Mouse (Mus musculus) midbrain, embryonic 15.5 days (tissue): ENCODE measurements around the gene Palm. TPM values are rescaled to one million over a fixed set of nuclear protein-coding genes. Genes with fewer than 3 reads are reported as not detected.
A peak's percentile ranks its signal among the peaks of the same experiment; 100 is the strongest.

Experiments used
- ATAC-seq: fragments of 200-750 bp; cut with Nextera tagmentation; replicated peaks from 2 replicates; pipeline ENCODE4 v1.8.0; 2017; ENCODE audit warnings: moderate TSS enrichment
- H3K27ac ChIP-seq: fragments of 300-500 bp; sonication (generic); 2 replicates; pipeline ENCODE4 v1.5.1; 2015; ENCODE audit warnings: mild to moderate bottlenecking, inconsistent platforms
- H3K27me3 ChIP-seq: fragments of 300-500 bp; sonication (generic); replicated peaks from 2 replicates; pipeline ENCODE4 v1.6.1; 2015; ENCODE audit warnings: inconsistent platforms
- H3K36me3 ChIP-seq: fragments of 300-500 bp; sonication (generic); replicated peaks from 2 replicates; pipeline ENCODE4 v1.6.1; 2015; ENCODE audit warnings: inconsistent platforms
- H3K4me1 ChIP-seq: fragments of 300-500 bp; sonication (generic); 2 replicates; pipeline ENCODE4 v1.6.1; 2015; ENCODE audit warnings: inconsistent platforms
- H3K4me2 ChIP-seq: fragments of 300-500 bp; sonication (generic); 2 replicates; pipeline ENCODE4 v1.6.1; 2015; ENCODE audit warnings: inconsistent platforms, mild to moderate bottlenecking, moderate library complexity
- H3K4me3 ChIP-seq: fragments of 300-500 bp; sonication (generic); 2 replicates; pipeline ENCODE4 v1.5.1; 2015; ENCODE audit warnings: mild to moderate bottlenecking, inconsistent platforms
- H3K9ac ChIP-seq: fragments of 300-500 bp; sonication (generic); 2 replicates; pipeline ENCODE4 v1.6.1; 2015; ENCODE audit warnings: mild to moderate bottlenecking, inconsistent platforms
- H3K9me3 ChIP-seq: fragments of 300-500 bp; sonication (generic); 2 replicates; pipeline ENCODE4 v1.6.1; 2016; ENCODE audit warnings: inconsistent platforms
- WGBS: fragments of 180-500 bp; shearing (Covaris S2); methylation state at CpG from one replicate; pipeline ENCODE4 v1.1.7; 2015; ENCODE audit warnings: mixed read lengths; 5-methylcytosine and 5-hydroxymethylcytosine counted together
- microRNA-seq: library from miRNA; unstranded; fragments of <30 nt; microRNA quantifications from one replicate; pipeline ENCODE4, GENCODE M21; 2016
- polyA plus RNA-seq: library from polyadenylated mRNA; unstranded; fragments of >200 nt; fragmentation: Nextera tagmentation; extraction: Ambion mirVana; gene quantifications from 2 replicates; pipeline ENCODE4 v1.2.1, GENCODE M21; 2015

Gene Palm
- polyA plus RNA-seq, 1 experiment from 2014 or later, result 348 TPM

DNA sequence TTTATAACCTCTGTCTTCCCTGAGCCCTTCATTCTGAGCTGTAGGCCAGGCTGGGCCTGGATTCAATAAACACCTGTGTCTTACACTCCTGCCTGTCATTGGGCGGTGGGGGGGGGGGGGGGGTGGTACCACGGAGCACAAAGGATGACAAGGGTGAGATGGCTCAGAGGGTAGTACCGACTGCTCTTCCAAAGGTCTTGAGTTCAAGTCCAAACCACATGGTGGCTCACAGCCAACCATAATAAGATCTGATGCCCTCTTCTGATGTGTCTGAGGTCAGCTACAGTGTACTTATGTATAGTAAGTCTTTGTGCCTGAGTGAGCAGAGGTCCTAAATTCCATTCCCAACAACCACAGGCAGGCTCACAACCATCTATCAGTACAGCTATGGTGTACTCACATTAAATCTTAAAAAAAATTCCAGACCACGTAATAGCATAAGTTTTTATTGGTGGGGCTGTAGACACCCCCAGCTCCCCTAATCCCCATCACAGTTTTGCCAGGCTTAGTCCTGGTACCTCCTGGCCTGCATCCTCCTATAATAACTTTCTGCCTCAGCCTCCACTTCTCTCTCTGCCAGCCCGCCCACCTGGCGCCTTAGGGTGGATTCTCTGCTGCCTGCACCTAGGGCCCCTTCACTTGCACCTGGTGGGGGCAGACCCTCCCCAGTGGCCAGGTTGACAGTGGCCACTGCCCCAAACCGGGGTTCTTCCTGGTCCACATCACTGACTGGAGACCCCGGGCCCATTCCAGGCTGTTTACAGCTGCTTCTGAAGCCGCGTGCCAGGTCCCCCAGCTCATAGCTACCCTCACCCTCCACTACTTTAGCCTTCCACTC lies 71.2 kb downstream of the Palm start:
- peaks cover 30% of the 10 kb centered on the region for H3K4me1 ChIP-seq
- WGBS, result 57% methylated on average over 10 of the region's 10 CpGs
- peak; percentile 15; the same call in 1 of the 2 replicates for ATAC-seq

DNA sequence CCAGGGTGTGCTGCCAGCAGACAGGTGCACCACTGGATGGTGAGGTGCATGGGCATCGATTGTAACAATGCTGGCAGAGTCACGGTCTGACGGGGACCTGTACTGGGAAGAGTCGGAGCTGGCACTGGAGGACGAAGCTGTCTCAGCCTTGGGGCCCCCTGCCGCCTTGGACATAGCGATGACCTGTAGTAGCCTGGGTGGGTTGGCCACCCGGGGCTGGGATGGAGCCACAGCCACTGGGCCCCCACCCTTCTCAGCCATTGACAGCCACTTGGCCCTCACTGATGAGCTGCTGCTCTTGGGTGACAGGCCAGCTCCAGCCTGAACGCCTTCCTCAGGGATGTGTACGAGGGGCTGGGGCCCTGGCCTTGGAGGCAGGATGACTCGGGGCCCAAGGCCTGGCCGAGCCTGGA lies 71.8 kb downstream of the Palm start:
- Histone ChIP-seq H3K9me3 (no peaks in the 10 kb centered on the region), H3K4me3 (no peak overlapping the region), H3K27ac (peak overlapping the region; percentile 43; the same call in 1 of the 2 replicates), H3K36me3 (peaks cover 54% of the 10 kb centered on the region), H3K4me1 (peaks cover 36% of the 10 kb centered on the region), H3K4me2 (no peak overlapping the region), H3K9ac (no peak overlapping the region), H3K27me3 (no peaks in the 10 kb centered on the region)
- WGBS, result 65% methylated on average over 12 of the region's 12 CpGs
- ATAC-seq, result 0 out of 2 replicates have a peak, but pooled peaks have one; percentile 11

More for the DNA sequence above, 71.2 kb downstream of the Palm start:
- H3K27me3 ChIP-seq, result no peaks in the 10 kb centered on the region
- H3K36me3 ChIP-seq, result peaks cover 60% of the 10 kb centered on the region
- no peaks in the 10 kb centered on the region for H3K9me3 ChIP-seq
- H3K9ac ChIP-seq, result no peak overlapping the region
- no peak overlapping the region for H3K4me2 ChIP-seq
- H3K27ac ChIP-seq, result 0 out of 2 replicates have a peak overlapping the region, but pooled peaks have one; percentile 43
- H3K4me3 ChIP-seq, result no peak overlapping the region

- no peaks in the 10 kb centered on the region for H3K9me3 ChIP-seq
- H3K4me2 ChIP-seq, result no peak overlapping the region
- H3K9ac ChIP-seq, result no peak overlapping the region
- 71% methylated on average over 19 of the region's 19 CpGs for WGBS
- peak overlapping the region; percentile 43; the same call in 1 of the 2 replicates for H3K27ac ChIP-seq
- no peak overlapping the region for H3K4me3 ChIP-seq
- H3K27me3 ChIP-seq, result no peaks in the 10 kb centered on the region
- no peak for ATAC-seq
- peaks cover 47% of the 10 kb centered on the region for H3K36me3 ChIP-seq
- peaks cover 36% of the 10 kb centered on the region for H3K4me1 ChIP-seq
Observed at GRCm38 (mm10) chr10:79865801-79866295, 72.5 kb downstream of the Palm start.

GRCm38 (mm10) chr10:79866601-79867000 lies 73.2 kb downstream of the Palm start:
- Histone ChIP-seq H3K9me3 (no peaks in the 10 kb centered on the region), H3K4me1 (peaks cover 43% of the 10 kb centered on the region)

More at GRCm38 (mm10) chr10:79866601-79867000, 73.2 kb downstream of the Palm start:
- Histone ChIP-seq H3K27me3 (no peaks in the 10 kb centered on the region), H3K4me3 (no peak overlapping the region), H3K4me2 (no peak overlapping the region), H3K9ac (no peak overlapping the region), H3K27ac (no peak overlapping the region), H3K36me3 (peaks cover 39% of the 10 kb centered on the region)
- ATAC-seq, result no peak
- 83% methylated on average over 11 of the region's 11 CpGs for WGBS

Small RNA genes within 50 kb of the gene (microRNA-seq; reads per million reads assigned to microRNA genes)
- gene Mir6910, result not detected

Other genes starting within 250 kb of the Palm start
- 70.4 and 72.5 TPM in 2 replicates for gene Mier2, start 238.4 kb upstream of the Palm start, polyA plus RNA-seq
- not detected in 2 replicates for gene Theg, start 206.2 kb upstream of the Palm start, polyA plus RNA-seq
- gene C2cd4c, start 179.5 kb upstream of the Palm start, polyA plus RNA-seq, result 0.49 and 0.95 TPM in 2 replicates
- 27.9 and 30.1 TPM in 2 replicates for gene Shc2, start 155.7 kb upstream of the Palm start, polyA plus RNA-seq
- 0.41 and 0.44 TPM in 2 replicates for gene Odf3l2, start 147.8 kb upstream of the Palm start, polyA plus RNA-seq
- 0.79 and 1.1 TPM in 2 replicates for gene Madcam1, start 129.0 kb upstream of the Palm start, polyA plus RNA-seq
- 99.8 and 105 TPM in 2 replicates for gene Tpgs1, start 124.2 kb upstream of the Palm start, polyA plus RNA-seq
- gene Cdc34, start 111.4 kb upstream of the Palm start, polyA plus RNA-seq, result 88.8 and 91.6 TPM in 2 replicates
- gene Gzmm, start 104.6 kb upstream of the Palm start, polyA plus RNA-seq, result 1.7 and 2.2 TPM in 2 replicates
- gene Bsg, start 89.1 kb upstream of the Palm start, polyA plus RNA-seq, result 819 and 876 TPM in 2 replicates
- 1.3 and 1.7 TPM in 2 replicates for gene Hcn2, start 76.9 kb upstream of the Palm start, polyA plus RNA-seq
- 48.3 and 50.6 TPM in 2 replicates for gene Polrmt, start 47.0 kb upstream of the Palm start, polyA plus RNA-seq
- 1.4 and 1.6 TPM in 2 replicates for gene Fgf22, start 38.5 kb upstream of the Palm start, polyA plus RNA-seq
- 109 and 117 TPM in 2 replicates for gene Rnf126, start 26.6 kb upstream of the Palm start, polyA plus RNA-seq
- gene Fstl3, start 16.3 kb upstream of the Palm start, polyA plus RNA-seq, result 1.9 and 2.0 TPM in 2 replicates
- gene Prss57, start 2.6 kb upstream of the Palm start, polyA plus RNA-seq, result 0.17 TPM in 1 of 2 replicates, not detected in the other
- 0.23 and 0.85 TPM in 2 replicates for gene Misp, start 27.4 kb downstream of the Palm start, polyA plus RNA-seq
- 72.7 and 79.4 TPM in 2 replicates for gene Ptbp1, start 60.9 kb downstream of the Palm start, polyA plus RNA-seq
- 12.2 and 13.3 TPM in 2 replicates for gene Prtn3, start 80.9 kb downstream of the Palm start, polyA plus RNA-seq
- gene Plppr3, start 81.1 kb downstream of the Palm start, polyA plus RNA-seq, result 496 and 503 TPM in 2 replicates
- gene Elane, start 92.7 kb downstream of the Palm start, polyA plus RNA-seq, result 1.2 TPM in 1 of 2 replicates, not detected in the other
- gene Cfd, start 97.3 kb downstream of the Palm start, polyA plus RNA-seq, result not detected in 2 replicates
- 64.5 and 66.5 TPM in 2 replicates for gene Med16, start 115.4 kb downstream of the Palm start, polyA plus RNA-seq
- gene Gm26602, start 117.3 kb downstream of the Palm start, polyA plus RNA-seq, result not detected in 2 replicates
- 3.1 and 3.3 TPM in 2 replicates for gene Kiss1r, start 123.4 kb downstream of the Palm start, polyA plus RNA-seq
- 292 and 296 TPM in 2 replicates for gene R3hdm4, start 127.6 kb downstream of the Palm start, polyA plus RNA-seq
- 2.9 and 4.7 TPM in 2 replicates for gene Arid3a, start 133.5 kb downstream of the Palm start, polyA plus RNA-seq
- 87.3 and 87.5 TPM in 2 replicates for gene Wdr18, start 166.6 kb downstream of the Palm start, polyA plus RNA-seq
- 0.34 and 0.66 TPM in 2 replicates for gene Grin3b, start 177.1 kb downstream of the Palm start, polyA plus RNA-seq
- 24.3 and 28.3 TPM in 2 replicates for gene Tmem259, start 190.8 kb downstream of the Palm start, polyA plus RNA-seq
- gene Cnn2, start 195.0 kb downstream of the Palm start, polyA plus RNA-seq, result 28.6 and 34.4 TPM in 2 replicates
- 4.4 and 4.8 TPM in 2 replicates for gene Abca7, start 202.9 kb downstream of the Palm start, polyA plus RNA-seq
- 1.9 and 2.2 TPM in 2 replicates for gene Arhgap45, start 223.1 kb downstream of the Palm start, polyA plus RNA-seq
- 132 and 148 TPM in 2 replicates for gene Polr2e, start 246.2 kb downstream of the Palm start, polyA plus RNA-seq